Mouse (Mus musculus): ENCODE data around the gene Gna11. TPM values are rescaled to one million over a fixed set of nuclear protein-coding genes. Genes with fewer than 3 reads are reported as not detected.

Gene Gna11
- polyA plus RNA-seq, 1 experiment from 2014 or later = 97.6 TPM

GRCm38 (mm10) chr10:81575695-81576094, 30.7 kb upstream of the Gna11 start:
- H3K9me3 ChIP-seq (replicated peaks; ENCODE audit: control insufficient read depth, low read length) = no peaks in the 10 kb centered on the region
- peak overlapping the region; percentile 70 for H3K4me2 ChIP-seq (ENCODE audit: low read length)
- no peak for ATAC-seq
- 2% methylated on average over 6 of the region's 6 CpGs for WGBS
- H3K4me1 ChIP-seq (ENCODE audit: control insufficient read depth, insufficient read depth, low read length) = peaks cover 22% of the 10 kb centered on the region
- H3K27me3 ChIP-seq (replicated peaks; ENCODE audit: control insufficient read depth, insufficient read depth, low read length) = peaks cover 24% of the 10 kb centered on the region
- H3K9ac ChIP-seq (ENCODE audit: low read length) = peak overlapping the region; percentile 68
- H3K27ac ChIP-seq (ENCODE audit: low read depth, low read length) = no peak overlapping the region
- H3K4me3 ChIP-seq (ENCODE audit: low read depth, low read length) = peak overlapping the region; percentile 50
- no peaks in the 10 kb centered on the region for H3K36me3 ChIP-seq (ENCODE audit: control insufficient read depth, insufficient read depth, low read length)
- DNase-seq (ENCODE audit: low spot score) = no peak

DNA sequence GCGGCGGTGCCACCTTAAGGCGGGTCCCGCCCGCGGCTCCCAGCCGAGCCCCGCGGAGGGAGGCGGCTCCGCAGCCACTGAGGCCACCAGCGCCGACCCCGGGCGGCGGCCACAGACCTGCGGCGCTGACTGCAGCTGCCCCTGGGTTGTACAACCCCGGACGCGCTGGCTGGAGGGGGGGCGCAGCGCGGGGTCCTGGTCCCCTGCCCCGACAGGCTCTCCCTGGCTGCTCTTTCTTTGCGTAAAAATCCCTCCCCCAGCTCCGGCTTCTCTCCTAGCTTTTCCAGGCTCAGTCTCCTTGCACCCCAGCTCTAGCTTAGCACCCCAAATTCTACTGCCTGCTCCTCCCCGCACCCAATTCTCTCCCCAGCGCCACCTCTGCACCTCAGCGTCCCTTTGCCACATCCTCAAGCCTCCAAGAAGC, 30.2 kb upstream of the Gna11 start:
- Histone ChIP-seq H3K9ac (ENCODE audit: low read length) (peak overlapping the region; percentile 68), H3K9me3 (replicated peaks; ENCODE audit: control insufficient read depth, low read length) (no peaks in the 10 kb centered on the region), H3K27me3 (replicated peaks; ENCODE audit: control insufficient read depth, insufficient read depth, low read length) (peaks cover 24% of the 10 kb centered on the region), H3K36me3 (ENCODE audit: control insufficient read depth, insufficient read depth, low read length) (no peaks in the 10 kb centered on the region), H3K27ac (ENCODE audit: low read depth, low read length) (no peak overlapping the region), H3K4me2 (ENCODE audit: low read length) (peak overlapping the region; percentile 70), H3K4me3 (ENCODE audit: low read depth, low read length) (peak overlapping the region; percentile 50), H3K4me1 (ENCODE audit: control insufficient read depth, insufficient read depth, low read length) (peaks cover 26% of the 10 kb centered on the region)
- ATAC-seq (no peak), DNase-seq (ENCODE audit: low spot score) (no peak)
- whole genome bisulfite sequencing = under 1% methylated on average over 29 of the region's 30 CpGs

GRCm38 (mm10) chr10:81574081-81575056, 29.4 kb upstream of the Gna11 start, which contains the start of gene Tle2:
Tle2 (plus strand) TSS chr10:81574561.
- Histone ChIP-seq H3K27ac (ENCODE audit: low read depth, low read length) (no peak within 1 kb of the TSS), H3K9me3 (replicated peaks; ENCODE audit: control insufficient read depth, low read length) (no peaks in the 10 kb centered on the region), H3K9ac (ENCODE audit: low read length) (peak within 1 kb of the TSS; percentile 68), H3K4me2 (ENCODE audit: low read length) (peak within 1 kb of the TSS; percentile 70), H3K36me3 (ENCODE audit: control insufficient read depth, insufficient read depth, low read length) (no peaks in the 10 kb centered on the region), H3K4me1 (ENCODE audit: control insufficient read depth, insufficient read depth, low read length) (peaks cover 28% of the 10 kb centered on the region), H3K27me3 (replicated peaks; ENCODE audit: control insufficient read depth, insufficient read depth, low read length) (peaks cover 25% of the 10 kb centered on the region), H3K4me3 (ENCODE audit: low read depth, low read length) (peak within 1 kb of the TSS; percentile 50)
- no peak for DNase-seq (ENCODE audit: low spot score)
- ATAC-seq = no peak
- 14% methylated on average over 10 of the region's 10 CpGs for WGBS

- Histone ChIP-seq H3K4me3 (ENCODE audit: low read depth, low read length) (no peak overlapping the region), H3K36me3 (ENCODE audit: control insufficient read depth, insufficient read depth, low read length) (no peaks in the 10 kb centered on the region), H3K4me1 (ENCODE audit: control insufficient read depth, insufficient read depth, low read length) (peaks cover 39% of the 10 kb centered on the region), H3K9me3 (replicated peaks; ENCODE audit: control insufficient read depth, low read length) (no peaks in the 10 kb centered on the region), H3K4me2 (ENCODE audit: low read length) (no peak overlapping the region), H3K27ac (ENCODE audit: low read depth, low read length) (no peak overlapping the region), H3K9ac (ENCODE audit: low read length) (no peak overlapping the region), H3K27me3 (replicated peaks; ENCODE audit: control insufficient read depth, insufficient read depth, low read length) (peaks cover 26% of the 10 kb centered on the region)
- WGBS = 7% methylated on average over 9 of the region's 9 CpGs
- no peak for DNase-seq (ENCODE audit: low spot score)
- ATAC-seq = no peak
Observed at GRCm38 (mm10) chr10:81572975-81573374, 28.0 kb upstream of the Gna11 start.

- ATAC-seq (no peak; the same call in 1 of the 2 replicates), DNase-seq (ENCODE audit: low spot score) (no peak)
- WGBS = 2% methylated on average over 9 of the region's 9 CpGs
- Histone ChIP-seq H3K27ac (ENCODE audit: low read depth, low read length) (no peak overlapping the region), H3K27me3 (replicated peaks; ENCODE audit: control insufficient read depth, insufficient read depth, low read length) (peaks cover 26% of the 10 kb centered on the region), H3K4me1 (ENCODE audit: control insufficient read depth, insufficient read depth, low read length) (peaks cover 39% of the 10 kb centered on the region), H3K9me3 (replicated peaks; ENCODE audit: control insufficient read depth, low read length) (no peaks in the 10 kb centered on the region), H3K4me3 (ENCODE audit: low read depth, low read length) (0 out of 2 replicates have a peak overlapping the region, but pooled peaks have one; percentile 8), H3K36me3 (ENCODE audit: control insufficient read depth, insufficient read depth, low read length) (peaks cover under 1% of the 10 kb centered on the region; the same call in 1 of the 2 replicates), H3K9ac (ENCODE audit: low read length) (no peak overlapping the region), H3K4me2 (ENCODE audit: low read length) (peak overlapping the region; percentile 85)
Observed at GRCm38 (mm10) chr10:81572133-81572671, 27.2 kb upstream of the Gna11 start.

DNA sequence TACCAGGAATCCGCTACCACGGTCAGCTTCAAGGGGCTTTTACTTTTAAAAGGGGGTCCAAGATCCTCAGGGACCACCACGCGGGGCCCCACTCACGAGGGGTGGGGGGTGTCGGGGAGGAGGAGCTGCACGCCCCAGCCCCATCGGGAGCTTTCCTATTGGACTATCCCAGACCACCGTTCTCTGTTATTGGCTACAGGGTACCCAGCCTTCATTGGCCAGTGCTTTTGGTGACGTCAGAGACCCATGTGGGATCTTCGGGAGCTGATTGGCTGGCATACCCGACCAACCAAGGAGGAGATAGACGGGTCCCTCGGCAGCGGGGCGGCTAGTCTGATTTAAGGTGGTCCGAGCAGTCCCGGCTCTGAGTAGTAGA, 26.5 kb upstream of the Gna11 start:
- Histone ChIP-seq H3K4me2 (ENCODE audit: low read length) (peak overlapping the region; percentile 85), H3K27ac (ENCODE audit: low read depth, low read length) (peak overlapping the region; percentile 85), H3K36me3 (ENCODE audit: control insufficient read depth, insufficient read depth, low read length) (peaks cover 6% of the 10 kb centered on the region; the same call in 1 of the 2 replicates), H3K9me3 (replicated peaks; ENCODE audit: control insufficient read depth, low read length) (no peaks in the 10 kb centered on the region), H3K4me3 (ENCODE audit: low read depth, low read length) (peak overlapping the region; percentile 34), H3K4me1 (ENCODE audit: control insufficient read depth, insufficient read depth, low read length) (peaks cover 39% of the 10 kb centered on the region), H3K27me3 (replicated peaks; ENCODE audit: control insufficient read depth, insufficient read depth, low read length) (peaks cover 25% of the 10 kb centered on the region), H3K9ac (ENCODE audit: low read length) (no peak overlapping the region)
- 1% methylated on average over 18 of the region's 18 CpGs for WGBS
- peak; percentile 100 for DNase-seq (ENCODE audit: low spot score)
- peak; percentile 94 for ATAC-seq

GRCm38 (mm10) chr10:81570831-81571500, 26.0 kb upstream of the Gna11 start:
- peak overlapping the region; percentile 85 for H3K4me2 ChIP-seq (ENCODE audit: low read length)
- H3K4me1 ChIP-seq (ENCODE audit: control insufficient read depth, insufficient read depth, low read length) = peaks cover 39% of the 10 kb centered on the region
- DNase-seq (ENCODE audit: low spot score) (peak; percentile 98), ATAC-seq (peak; percentile 73)
- peak overlapping the region; percentile 17; the same call in 1 of the 2 replicates for H3K9ac ChIP-seq (ENCODE audit: low read length)
- H3K27ac ChIP-seq (ENCODE audit: low read depth, low read length) = peak overlapping the region; percentile 85
- peaks cover 24% of the 10 kb centered on the region for H3K27me3 ChIP-seq (replicated peaks; ENCODE audit: control insufficient read depth, insufficient read depth, low read length)
- peaks cover 10% of the 10 kb centered on the region for H3K36me3 ChIP-seq (ENCODE audit: control insufficient read depth, insufficient read depth, low read length)
- H3K9me3 ChIP-seq (replicated peaks; ENCODE audit: control insufficient read depth, low read length) = no peaks in the 10 kb centered on the region
- under 1% methylated on average over 34 of the region's 34 CpGs for WGBS
- peak overlapping the region; percentile 34 for H3K4me3 ChIP-seq (ENCODE audit: low read depth, low read length)

GRCm38 (mm10) chr10:81570238-81570800, 25.3 kb upstream of the Gna11 start:
- Histone ChIP-seq H3K27ac (ENCODE audit: low read depth, low read length) (peak overlapping the region; percentile 85), H3K9ac (ENCODE audit: low read length) (0 out of 2 replicates have a peak overlapping the region, but pooled peaks have one; percentile 17), H3K27me3 (replicated peaks; ENCODE audit: control insufficient read depth, insufficient read depth, low read length) (peaks cover 25% of the 10 kb centered on the region), H3K9me3 (replicated peaks; ENCODE audit: control insufficient read depth, low read length) (no peaks in the 10 kb centered on the region), H3K4me1 (ENCODE audit: control insufficient read depth, insufficient read depth, low read length) (peaks cover 32% of the 10 kb centered on the region), H3K36me3 (ENCODE audit: control insufficient read depth, insufficient read depth, low read length) (peaks cover 17% of the 10 kb centered on the region), H3K4me2 (ENCODE audit: low read length) (peak overlapping the region; percentile 85), H3K4me3 (ENCODE audit: low read depth, low read length) (peak overlapping the region; percentile 34)
- WGBS = 0% methylated on average over 10 of the region's 11 CpGs
- peak; percentile 85 for DNase-seq (ENCODE audit: low spot score)
- peak; percentile 16 for ATAC-seq

All from forebrain, embryonic 14.5 days (tissue).